Mouse (Mus musculus): ENCODE results near the gene Dera. TPM values are rescaled to one million over a fixed set of nuclear protein-coding genes. Genes with fewer than 3 reads are reported as not detected.

Dera gene
- polyA plus RNA-seq, 1 experiment = 17.5 TPM

DNA sequence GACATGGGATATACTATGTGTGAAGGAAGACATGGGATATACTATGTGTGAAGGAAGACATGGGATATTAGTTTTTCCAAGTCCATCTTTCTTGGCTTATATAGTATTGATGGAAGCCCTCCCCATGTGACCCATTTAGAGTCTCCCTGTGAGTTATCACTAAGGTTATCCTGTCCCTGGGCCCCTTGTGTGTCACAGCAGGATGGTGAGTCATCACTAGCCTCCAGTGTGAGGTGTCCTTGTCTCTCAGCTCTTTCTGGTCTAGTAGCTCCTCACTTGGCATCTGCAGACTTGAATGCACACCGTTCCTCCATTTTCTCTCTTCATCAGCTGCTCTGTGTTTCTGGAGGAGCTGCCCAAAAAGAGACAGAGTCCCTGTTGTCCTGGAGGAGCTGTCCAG lies 59.7 kb downstream of the Dera start:
- no peak overlapping the region for H3ac ChIP-seq (ENCODE audit: control insufficient read depth, insufficient read length)
- TF ChIP-seq POLR2A (IDR thresholded peaks at IDR 0.05; ENCODE audit: insufficient read length, low read depth) = no peak
- TF ChIP-seq SRF (IDR thresholded peaks at IDR 0.05; ENCODE audit: control insufficient read depth, insufficient read length, low read depth) = no peak
- TF ChIP-seq TCF12 (IDR thresholded peaks at IDR 0.05; ENCODE audit: insufficient read depth, poor library complexity, severe bottlenecking) = no peak
- no peak for TF ChIP-seq MYOD1 (IDR thresholded peaks at IDR 0.05; ENCODE audit: control insufficient read depth in 1 of 3, insufficient read length in 2 of 3, low read depth in 2 of 3)
- no peak for TF ChIP-seq REST (IDR thresholded peaks at IDR 0.05; ENCODE audit: insufficient read depth, insufficient read length)
- no peaks in the 10 kb centered on the region for H3K36me3 ChIP-seq (ENCODE audit: control insufficient read depth, insufficient read depth)
- H3K27me3 ChIP-seq (ENCODE audit: control insufficient read depth, insufficient read depth, insufficient read length) = no peaks in the 10 kb centered on the region
- H3K4me3 ChIP-seq = no peak overlapping the region
- no peak overlapping the region for H3K4me2 ChIP-seq (ENCODE audit: low read depth)
- no peaks in the 10 kb centered on the region for H3K79me2 ChIP-seq (ENCODE audit: control insufficient read depth, insufficient read depth)

DNA sequence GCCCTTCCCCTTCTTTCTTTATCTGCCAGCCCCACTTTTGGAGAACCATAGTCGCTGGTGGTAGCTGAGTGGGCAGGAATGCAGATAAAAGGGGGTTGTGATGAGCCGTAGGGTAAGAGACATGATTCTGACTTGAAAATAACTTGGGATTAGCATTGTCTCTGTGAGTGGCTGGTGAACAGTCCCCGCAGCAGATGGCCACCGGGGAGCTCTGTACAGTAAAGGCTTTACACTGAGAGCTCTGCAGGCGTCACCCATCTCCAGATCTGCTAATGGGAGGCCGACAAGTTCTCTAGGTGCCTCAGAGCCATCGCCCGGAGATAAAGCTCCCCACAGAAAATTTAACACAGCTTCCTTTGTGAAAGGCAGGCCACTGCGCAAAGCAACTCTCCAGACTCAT lies 62.2 kb downstream of the Dera start:
- H3K79me2 ChIP-seq (ENCODE audit: control insufficient read depth, insufficient read depth) = no peaks in the 10 kb centered on the region
- H3K36me3 ChIP-seq (ENCODE audit: control insufficient read depth, insufficient read depth) = no peaks in the 10 kb centered on the region
- H3ac ChIP-seq (ENCODE audit: control insufficient read depth, insufficient read length) = no peak overlapping the region
- no peaks in the 10 kb centered on the region for H3K27me3 ChIP-seq (ENCODE audit: control insufficient read depth, insufficient read depth, insufficient read length)
- TF ChIP-seq E2F4 (IDR thresholded peaks at IDR 0.05; ENCODE audit: insufficient read depth) (no peak), MYOG (IDR thresholded peaks at IDR 0.05; ENCODE audit: control insufficient read depth in 1 of 3, insufficient read depth in 1 of 3, insufficient read length in 2 of 3, low read depth in 2 of 3) (no peak), USF1 (IDR thresholded peaks at IDR 0.05; ENCODE audit: low read depth) (no peak), POLR2AphosphoS2 (IDR thresholded peaks at IDR 0.05; ENCODE audit: insufficient read length, low read depth) (no peak), MYOD1 (IDR thresholded peaks at IDR 0.05; ENCODE audit: control insufficient read depth in 1 of 3, insufficient read length in 2 of 3, low read depth in 2 of 3) (no peak), MAX (IDR thresholded peaks at IDR 0.05; ENCODE audit: low read depth) (no peak), SRF (IDR thresholded peaks at IDR 0.05; ENCODE audit: control insufficient read depth, insufficient read length, low read depth) (no peak), TCF3 (IDR thresholded peaks at IDR 0.05; ENCODE audit: insufficient read length, low read depth) (no peak), POLR2A (IDR thresholded peaks at IDR 0.05; ENCODE audit: insufficient read length, low read depth) (no peak), CEBPB (IDR thresholded peaks at IDR 0.05; ENCODE audit: insufficient read depth, poor library complexity, severe bottlenecking) (no peak), TCF12 (IDR thresholded peaks at IDR 0.05; ENCODE audit: insufficient read depth, poor library complexity, severe bottlenecking) (no peak)
- H3K4me3 ChIP-seq = no peak overlapping the region
- no peak overlapping the region for H3K4me2 ChIP-seq (ENCODE audit: low read depth)

DNA sequence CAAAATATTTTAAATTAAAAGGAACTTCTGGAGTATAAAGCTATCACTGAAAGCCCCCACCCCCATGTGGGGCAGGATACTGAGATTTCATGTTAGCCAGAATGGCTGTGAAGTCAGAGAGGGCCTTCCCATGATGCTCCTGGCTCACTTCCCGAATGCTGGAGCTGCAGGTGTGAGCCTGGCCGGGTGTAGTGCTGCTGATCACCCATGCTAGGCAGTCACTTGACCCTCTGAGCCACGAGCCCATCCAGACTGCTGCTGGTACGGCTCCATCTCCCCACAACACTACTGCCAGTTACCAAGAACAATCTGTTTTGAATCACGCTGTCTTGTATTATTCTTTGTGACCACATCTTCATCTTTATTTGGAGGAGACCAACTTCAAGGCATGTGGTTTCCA lies 68.2 kb downstream of the Dera start:
- TF ChIP-seq POLR2AphosphoS2 (IDR thresholded peaks at IDR 0.05; ENCODE audit: insufficient read length, low read depth) (no peak), POLR2A (IDR thresholded peaks at IDR 0.05; ENCODE audit: insufficient read length, low read depth) (no peak), TCF12 (IDR thresholded peaks at IDR 0.05; ENCODE audit: insufficient read depth, poor library complexity, severe bottlenecking) (no peak), USF1 (IDR thresholded peaks at IDR 0.05; ENCODE audit: low read depth) (no peak), CEBPB (IDR thresholded peaks at IDR 0.05; ENCODE audit: insufficient read depth, poor library complexity, severe bottlenecking) (no peak), MYOD1 (IDR thresholded peaks at IDR 0.05; ENCODE audit: control insufficient read depth in 1 of 3, insufficient read length in 2 of 3, low read depth in 2 of 3) (no peak), MYOG (IDR thresholded peaks at IDR 0.05; ENCODE audit: control insufficient read depth in 1 of 3, insufficient read depth in 1 of 3, insufficient read length in 2 of 3, low read depth in 2 of 3) (no peak), SRF (IDR thresholded peaks at IDR 0.05; ENCODE audit: control insufficient read depth, insufficient read length, low read depth) (no peak)
- Histone ChIP-seq H3K4me2 (ENCODE audit: low read depth) (no peak overlapping the region), H3K79me2 (ENCODE audit: control insufficient read depth, insufficient read depth) (no peaks in the 10 kb centered on the region), H3ac (ENCODE audit: control insufficient read depth, insufficient read length) (no peak overlapping the region), H3K27me3 (ENCODE audit: control insufficient read depth, insufficient read depth, insufficient read length) (no peaks in the 10 kb centered on the region), H3K36me3 (ENCODE audit: control insufficient read depth, insufficient read depth) (no peaks in the 10 kb centered on the region), H3K4me3 (no peak overlapping the region)

- no peak for TF ChIP-seq E2F4 (IDR thresholded peaks at IDR 0.05; ENCODE audit: insufficient read depth)
- TF ChIP-seq CEBPB (IDR thresholded peaks at IDR 0.05; ENCODE audit: insufficient read depth, poor library complexity, severe bottlenecking) = no peak
- no peak for TF ChIP-seq USF1 (IDR thresholded peaks at IDR 0.05; ENCODE audit: low read depth)
- TF ChIP-seq MAX (IDR thresholded peaks at IDR 0.05; ENCODE audit: low read depth) = no peak
- no peak for TF ChIP-seq TCF3 (IDR thresholded peaks at IDR 0.05; ENCODE audit: insufficient read length, low read depth)
- TF ChIP-seq REST (IDR thresholded peaks at IDR 0.05; ENCODE audit: insufficient read depth, insufficient read length) = no peak
- no peak for TF ChIP-seq SRF (IDR thresholded peaks at IDR 0.05; ENCODE audit: control insufficient read depth, insufficient read length, low read depth)
- no peak for TF ChIP-seq POLR2A (IDR thresholded peaks at IDR 0.05; ENCODE audit: insufficient read length, low read depth)
- no peak for TF ChIP-seq POLR2AphosphoS2 (IDR thresholded peaks at IDR 0.05; ENCODE audit: insufficient read length, low read depth)
- no peak for TF ChIP-seq TCF12 (IDR thresholded peaks at IDR 0.05; ENCODE audit: insufficient read depth, poor library complexity, severe bottlenecking)
- TF ChIP-seq MYOG (IDR thresholded peaks at IDR 0.05; ENCODE audit: control insufficient read depth in 1 of 3, insufficient read depth in 1 of 3, insufficient read length in 2 of 3, low read depth in 2 of 3) = no peak
- TF ChIP-seq MYOD1 (IDR thresholded peaks at IDR 0.05; ENCODE audit: control insufficient read depth in 1 of 3, insufficient read length in 2 of 3, low read depth in 2 of 3) = no peak
- Histone ChIP-seq H3K4me2 (ENCODE audit: low read depth) (no peak overlapping the region), H3ac (ENCODE audit: control insufficient read depth, insufficient read length) (no peak overlapping the region), H3K79me2 (ENCODE audit: control insufficient read depth, insufficient read depth) (no peaks in the 10 kb centered on the region), H3K27me3 (ENCODE audit: control insufficient read depth, insufficient read depth, insufficient read length) (no peaks in the 10 kb centered on the region), H3K36me3 (ENCODE audit: control insufficient read depth, insufficient read depth) (no peaks in the 10 kb centered on the region), H3K4me3 (no peak overlapping the region)
These were observed 70.0 kb downstream of the Dera start for GRCm38 (mm10) chr6:137824046-137825021.
